Mouse (Mus musculus) liver, embryonic 14.5 days (tissue): Measurements from ENCODE around the gene Adipor2.

Experiments
- CTCF ChIP-seq: IDR thresholded peaks from 2 replicates; pipeline ENCODE4 v1.5.1; 2016; ENCODE audit warnings: antibody characterized with exemption, low read depth, control low read depth
- EP300 ChIP-seq: IDR thresholded peaks from 2 replicates; pipeline ENCODE4 v1.6.1; 2016; ENCODE audit warnings: antibody characterized with exemption, low read depth

- TF ChIP-seq CTCF = peak; percentile 20; the same call in 1 of the 2 replicates
- TF ChIP-seq EP300 = no peak
These were observed 45.9 kb downstream of the Adipor2 start for GRCm38 (mm10) chr6:119371624-119372023.
